Mouse (Mus musculus) embryonic facial prominence, embryonic 13.5 days (tissue): ENCODE data around the gene Keg1. TPM values are rescaled to one million over a fixed set of nuclear protein-coding genes. Genes with fewer than 3 reads are reported as not detected.
"Not testable (repeated sequence)": the region's sequence is repeated elsewhere in the genome, so short reads cannot be mapped to it uniquely, and the experiment has no call there.

ENCODE experiments used
- ATAC-seq: fragments of 200-750 bp; cut with Nextera tagmentation; 2 replicates; pipeline ENCODE4 v1.8.0; 2017; ENCODE audit warnings: low read depth; ENCODE audit not compliant: insufficient number of reproducible peaks, insufficient read depth, low FRiP score, low TSS enrichment
- H3K27ac ChIP-seq: fragments of 300-500 bp; sonication (generic); 2 replicates; pipeline ENCODE4 v1.5.1; 2015; ENCODE audit warnings: moderate library complexity, mild to moderate bottlenecking, inconsistent platforms
- H3K27me3 ChIP-seq: fragments of 300-500 bp; sonication (generic); 2 replicates; pipeline ENCODE4 v1.6.1; 2015; ENCODE audit warnings: mild to moderate bottlenecking, inconsistent platforms
- H3K36me3 ChIP-seq: fragments of 300-500 bp; sonication (generic); 2 replicates; pipeline ENCODE4 v1.6.1; 2015; ENCODE audit warnings: mild to moderate bottlenecking, inconsistent platforms
- H3K4me1 ChIP-seq: fragments of 300-500 bp; sonication (generic); 2 replicates; pipeline ENCODE4 v1.6.1; 2015; ENCODE audit warnings: inconsistent platforms
- H3K4me2 ChIP-seq: fragments of 300-500 bp; sonication (generic); 2 replicates; pipeline ENCODE4 v1.6.1; 2015; ENCODE audit warnings: moderate library complexity, mild to moderate bottlenecking, inconsistent platforms
- H3K4me3 ChIP-seq: fragments of 300-500 bp; sonication (generic); 2 replicates; pipeline ENCODE4 v1.5.1; 2015; ENCODE audit warnings: mild to moderate bottlenecking, inconsistent platforms
- H3K9ac ChIP-seq: fragments of 300-500 bp; sonication (generic); 2 replicates; pipeline ENCODE4 v1.6.1; 2015; ENCODE audit warnings: mild to moderate bottlenecking, inconsistent platforms
- H3K9me3 ChIP-seq: fragments of 300-500 bp; sonication (generic); 2 replicates; pipeline ENCODE4 v1.6.1; 2016; ENCODE audit warnings: inconsistent platforms
- WGBS: fragments of 180-500 bp; shearing (Covaris S2); methylation state at CpG from one replicate; pipeline ENCODE4 v1.1.7; 2015; ENCODE audit warnings: mixed read lengths; 5-methylcytosine and 5-hydroxymethylcytosine counted together
- polyA plus RNA-seq: library from polyadenylated mRNA; unstranded; fragments of >200 nt; fragmentation: Nextera tagmentation; extraction: Ambion mirVana; gene quantifications from 2 replicates; pipeline ENCODE4 v1.2.1, GENCODE M21; 2015

Keg1 gene
- polyA plus RNA-seq, 1 experiment from 2014 or later, result not detected

- Histone ChIP-seq H3K27ac (no peak overlapping the region), H3K27me3 (no peaks in the 10 kb centered on the region), H3K4me1 (no peaks in the 10 kb centered on the region), H3K4me3 (no peak overlapping the region), H3K9ac (no peak overlapping the region), H3K9me3 (no peaks in the 10 kb centered on the region), H3K36me3 (no peaks in the 10 kb centered on the region), H3K4me2 (no peak overlapping the region)
- no peak for ATAC-seq
- 70% methylated on average over 2 of the region's 2 CpGs for WGBS
These were observed 24.9 kb downstream of the Keg1 start for GRCm38 (mm10) chr19:12720463-12720862.

GRCm38 (mm10) chr19:12720919-12721318 is 25.3 kb downstream of the Keg1 start:
- not testable (repeated sequence) for H3K4me1 ChIP-seq, H3K27ac ChIP-seq, H3K36me3 ChIP-seq, H3K27me3 ChIP-seq, H3K9me3 ChIP-seq, H3K4me3 ChIP-seq, ATAC-seq, H3K4me2 ChIP-seq, H3K9ac ChIP-seq
- 85% methylated on average over 5 of the region's 5 CpGs for WGBS

- H3K27me3 ChIP-seq, H3K27ac ChIP-seq, H3K4me2 ChIP-seq, H3K4me1 ChIP-seq, H3K4me3 ChIP-seq, H3K9me3 ChIP-seq, ATAC-seq, H3K36me3 ChIP-seq, H3K9ac ChIP-seq: not testable (repeated sequence)
- WGBS, result 90% methylated on average over 7 of the region's 7 CpGs
These were observed 26.0 kb downstream of the Keg1 start for GRCm38 (mm10) chr19:12721596-12721995.

- H3K27me3 ChIP-seq, result no peaks in the 10 kb centered on the region
- H3K9me3 ChIP-seq, result no peaks in the 10 kb centered on the region
- H3K27ac ChIP-seq, result no peak overlapping the region
- no peak overlapping the region for H3K4me2 ChIP-seq
- H3K4me3 ChIP-seq, result no peak overlapping the region
- no peak for ATAC-seq
- H3K9ac ChIP-seq, result no peak overlapping the region
- no peaks in the 10 kb centered on the region for H3K36me3 ChIP-seq
- no peaks in the 10 kb centered on the region for H3K4me1 ChIP-seq
- WGBS, result 79% methylated on average over 3 of the region's 3 CpGs
These were observed 26.7 kb downstream of the Keg1 start for GRCm38 (mm10) chr19:12722308-12722707.

- 70% methylated on average over 1 of the region's 1 CpGs for WGBS
- H3K9ac ChIP-seq, result no peak overlapping the region
- ATAC-seq, result no peak
- H3K4me2 ChIP-seq, result no peak overlapping the region
- no peaks in the 10 kb centered on the region for H3K27me3 ChIP-seq
- H3K36me3 ChIP-seq, result no peaks in the 10 kb centered on the region
- no peak overlapping the region for H3K4me3 ChIP-seq
- H3K27ac ChIP-seq, result no peak overlapping the region
- H3K4me1 ChIP-seq, result no peaks in the 10 kb centered on the region
- H3K9me3 ChIP-seq, result no peaks in the 10 kb centered on the region
These were observed 30.3 kb downstream of the Keg1 start for GRCm38 (mm10) chr19:12725851-12726250.

- Histone ChIP-seq H3K27me3 (no peaks in the 10 kb centered on the region), H3K4me1 (no peaks in the 10 kb centered on the region), H3K4me3 (no peak overlapping the region), H3K27ac (no peak overlapping the region), H3K9ac (no peak overlapping the region), H3K36me3 (no peaks in the 10 kb centered on the region), H3K4me2 (no peak overlapping the region), H3K9me3 (no peaks in the 10 kb centered on the region)
- ATAC-seq, result no peak
- 63% methylated on average over 1 of the region's 1 CpGs for WGBS
These were observed 35.5 kb downstream of the Keg1 start for GRCm38 (mm10) chr19:12731036-12731435.

- no peak overlapping the region for H3K9ac ChIP-seq
- H3K27me3 ChIP-seq, result no peaks in the 10 kb centered on the region
- H3K4me1 ChIP-seq, result no peaks in the 10 kb centered on the region
- no peak overlapping the region for H3K27ac ChIP-seq
- ATAC-seq, result no peak
- WGBS, result 77% methylated on average over 2 of the region's 2 CpGs
- H3K36me3 ChIP-seq, result no peaks in the 10 kb centered on the region
- no peak overlapping the region for H3K4me3 ChIP-seq
- no peak overlapping the region for H3K4me2 ChIP-seq
- H3K9me3 ChIP-seq, result no peaks in the 10 kb centered on the region
These were observed 36.4 kb downstream of the Keg1 start for GRCm38 (mm10) chr19:12731950-12732349.

- Histone ChIP-seq H3K9me3 (no peaks in the 10 kb centered on the region), H3K4me3 (no peak overlapping the region), H3K27ac (no peak overlapping the region), H3K4me2 (no peak overlapping the region), H3K36me3 (0 out of 2 replicates have a peak, but pooled peaks cover under 1% of the 10 kb centered on the region), H3K9ac (no peak overlapping the region), H3K4me1 (no peaks in the 10 kb centered on the region), H3K27me3 (no peaks in the 10 kb centered on the region)
- ATAC-seq, result no peak
- 81% methylated on average over 3 of the region's 3 CpGs for WGBS
These were observed 60.7 kb downstream of the Keg1 start for GRCm38 (mm10) chr19:12756286-12756685.

- peaks cover 23% of the 10 kb centered on the region for H3K36me3 ChIP-seq
- H3K4me3 ChIP-seq, result no peak overlapping the region
- no peaks in the 10 kb centered on the region for H3K4me1 ChIP-seq
- no peaks in the 10 kb centered on the region for H3K9me3 ChIP-seq
- no peak overlapping the region for H3K4me2 ChIP-seq
- 86% methylated on average over 1 of the region's 1 CpGs for WGBS
- ATAC-seq, result no peak
- H3K27me3 ChIP-seq, result no peaks in the 10 kb centered on the region
- H3K27ac ChIP-seq, result no peak overlapping the region
- no peak overlapping the region for H3K9ac ChIP-seq
These were observed 63.4 kb downstream of the Keg1 start for GRCm38 (mm10) chr19:12758936-12759478.

- Histone ChIP-seq H3K36me3 (peaks cover 27% of the 10 kb centered on the region), H3K4me3 (no peak overlapping the region), H3K27ac (no peak overlapping the region), H3K9me3 (no peaks in the 10 kb centered on the region), H3K27me3 (no peaks in the 10 kb centered on the region), H3K4me1 (no peaks in the 10 kb centered on the region), H3K9ac (no peak overlapping the region), H3K4me2 (no peak overlapping the region)
- WGBS, result 65% methylated on average over 2 of the region's 2 CpGs
- ATAC-seq, result no peak
These were observed 64.1 kb downstream of the Keg1 start for GRCm38 (mm10) chr19:12759656-12760055.

- WGBS, result 66% methylated on average over 2 of the region's 2 CpGs
- Histone ChIP-seq H3K9me3 (no peaks in the 10 kb centered on the region), H3K4me3 (no peak overlapping the region), H3K9ac (no peak overlapping the region), H3K27ac (no peak overlapping the region), H3K4me1 (no peaks in the 10 kb centered on the region), H3K27me3 (no peaks in the 10 kb centered on the region), H3K4me2 (no peak overlapping the region), H3K36me3 (peaks cover 41% of the 10 kb centered on the region)
- no peak for ATAC-seq
These were observed 66.9 kb downstream of the Keg1 start for GRCm38 (mm10) chr19:12762212-12763130.

GRCm38 (mm10) chr19:12765308-12765707 is 69.7 kb downstream of the Keg1 start, which contains the start of gene Cntf:
Gene Cntf, minus strand, starts transcription at chr19:12765632.
- H3K9me3 ChIP-seq, result no peaks in the 10 kb centered on the region
- H3K27ac ChIP-seq, result no peak within 1 kb of the TSS
- H3K36me3 ChIP-seq, result peaks cover 66% of the 10 kb centered on the region
- 85% methylated on average over 7 of the region's 7 CpGs for WGBS
- H3K4me1 ChIP-seq, result no peaks in the 10 kb centered on the region
- H3K9ac ChIP-seq, result no peak within 1 kb of the TSS
- H3K4me3 ChIP-seq, result no peak within 1 kb of the TSS
- H3K27me3 ChIP-seq, result no peaks in the 10 kb centered on the region
- no peak within 1 kb of the TSS for H3K4me2 ChIP-seq
- no peak for ATAC-seq
